Mouse (Mus musculus) forebrain, embryonic 16.5 days (tissue): Measurements from ENCODE around the gene Alx1. TPM values are rescaled to one million over a fixed set of nuclear protein-coding genes. Genes with fewer than 3 reads are reported as not detected.

ENCODE experiments used
- ATAC-seq: fragments of 200-750 bp; cut with Nextera tagmentation; 2 replicates; pipeline ENCODE4 v1.8.0; 2017; ENCODE audit warnings: mild to moderate bottlenecking, moderate library complexity
- H3K27ac ChIP-seq: fragments of 300-500 bp; sonication (generic); 2 replicates; pipeline ENCODE4 v1.5.1; 2014; ENCODE audit warnings: low read length, control low read depth
- H3K27me3 ChIP-seq: fragments of 300-500 bp; sonication (generic); replicated peaks from 2 replicates; pipeline ENCODE4 v1.6.1; 2014; ENCODE audit warnings: low read length; ENCODE audit not compliant: control insufficient read depth, insufficient read depth
- H3K36me3 ChIP-seq: fragments of 300-500 bp; sonication (generic); 2 replicates; pipeline ENCODE4 v1.6.1; 2014; ENCODE audit not compliant: control insufficient read depth, insufficient read depth
- H3K4me1 ChIP-seq: fragments of 300-500 bp; sonication (generic); replicated peaks from 2 replicates; pipeline ENCODE4 v1.6.1; 2014; ENCODE audit warnings: low read length; ENCODE audit not compliant: control insufficient read depth, insufficient read depth
- H3K4me2 ChIP-seq: fragments of 300-500 bp; sonication (generic); 2 replicates; pipeline ENCODE4 v1.6.1; 2014; ENCODE audit warnings: mild to moderate bottlenecking, low read length, control low read depth
- H3K4me3 ChIP-seq: fragments of 300-500 bp; sonication (generic); replicated peaks from 2 replicates; pipeline ENCODE4 v1.5.1; 2014; ENCODE audit warnings: mild to moderate bottlenecking, low read length, control low read depth
- H3K9ac ChIP-seq: fragments of 300-500 bp; sonication (generic); replicated peaks from 2 replicates; pipeline ENCODE4 v1.6.1; 2014; ENCODE audit warnings: low read depth, low read length, control low read depth
- H3K9me3 ChIP-seq: fragments of 300-500 bp; sonication (generic); 2 replicates; pipeline ENCODE4 v1.6.1; 2016; ENCODE audit warnings: low read length; ENCODE audit not compliant: control insufficient read depth
- WGBS: fragments of 180-500 bp; shearing (Covaris S2); extraction: QIAGEN DNeasy Blood & Tissue Kit; methylation state at CpG from one replicate; pipeline ENCODE4 v1.1.7; 2014; 5-methylcytosine and 5-hydroxymethylcytosine counted together
- polyA plus RNA-seq: library from polyadenylated mRNA; unstranded; fragments of >200 nt; fragmentation: Nextera tagmentation; extraction: Ambion mirVana; gene quantifications from 2 replicates; pipeline ENCODE4 v1.2.1, GENCODE M21; 2015

Alx1 gene
- polyA plus RNA-seq, result 0.76 and 1.6 TPM in 2 replicates

- no peak within 1 kb of the TSS for H3K9ac ChIP-seq
- H3K4me2 ChIP-seq, result no peak within 1 kb of the TSS
- H3K27me3 ChIP-seq, result peaks cover 51% of the 10 kb centered on the region
- H3K9me3 ChIP-seq, result no peaks in the 10 kb centered on the region
- H3K27ac ChIP-seq, result no peak within 1 kb of the TSS
- peaks cover 11% of the 10 kb centered on the region for H3K4me1 ChIP-seq
- H3K4me3 ChIP-seq, result no peak within 1 kb of the TSS
- no peak for ATAC-seq
- H3K36me3 ChIP-seq, result no peaks in the 10 kb centered on the region
- WGBS, result 1% methylated on average over 32 of the region's 32 CpGs
Measured at GRCm38 (mm10) chr10:103029730-103030490, at the start of gene Alx1. Alx1 (minus strand) TSS chr10:103030215.

GRCm38 (mm10) chr10:103049593-103049992 lies 19.6 kb upstream of the Alx1 start:
- Histone ChIP-seq H3K9me3 (no peaks in the 10 kb centered on the region), H3K27ac (no peak overlapping the region), H3K4me2 (no peak overlapping the region), H3K9ac (no peak overlapping the region), H3K36me3 (no peaks in the 10 kb centered on the region), H3K4me3 (no peak overlapping the region), H3K27me3 (no peaks in the 10 kb centered on the region), H3K4me1 (no peaks in the 10 kb centered on the region)
- no peak for ATAC-seq
- 81% methylated on average over 2 of the region's 2 CpGs for WGBS

- no peak for ATAC-seq
- Histone ChIP-seq H3K4me2 (no peak overlapping the region), H3K27ac (no peak overlapping the region), H3K4me1 (no peaks in the 10 kb centered on the region), H3K36me3 (no peaks in the 10 kb centered on the region), H3K27me3 (no peaks in the 10 kb centered on the region), H3K9me3 (no peaks in the 10 kb centered on the region), H3K9ac (no peak overlapping the region), H3K4me3 (no peak overlapping the region)
- WGBS, result 78% methylated on average over 3 of the region's 3 CpGs
Measured at GRCm38 (mm10) chr10:103046623-103047022, 16.6 kb upstream of the Alx1 start.

- Histone ChIP-seq H3K4me2 (no peak overlapping the region), H3K27me3 (no peaks in the 10 kb centered on the region), H3K27ac (no peak overlapping the region), H3K9me3 (no peaks in the 10 kb centered on the region), H3K36me3 (no peaks in the 10 kb centered on the region), H3K4me3 (no peak overlapping the region), H3K9ac (no peak overlapping the region), H3K4me1 (no peaks in the 10 kb centered on the region)
- no peak for ATAC-seq
- 63% methylated on average over 2 of the region's 2 CpGs for WGBS
Measured at GRCm38 (mm10) chr10:103045019-103045418, 15.0 kb upstream of the Alx1 start.

- Histone ChIP-seq H3K27ac (no peak overlapping the region), H3K4me3 (no peak overlapping the region), H3K9me3 (no peaks in the 10 kb centered on the region), H3K9ac (no peak overlapping the region), H3K36me3 (no peaks in the 10 kb centered on the region), H3K27me3 (peaks cover 44% of the 10 kb centered on the region), H3K4me1 (no peaks in the 10 kb centered on the region), H3K4me2 (no peak overlapping the region)
- 0 out of 2 replicates have a peak, but pooled peaks have one; percentile 26 for ATAC-seq
- 2% methylated on average over 14 of the region's 14 CpGs for whole genome bisulfite sequencing
Measured at GRCm38 (mm10) chr10:103035002-103035640, 5.1 kb upstream of the Alx1 start.

GRCm38 (mm10) chr10:103030931-103031330 lies 916 bp upstream of the Alx1 start:
- no peak overlapping the region for H3K4me3 ChIP-seq
- H3K9ac ChIP-seq, result no peak overlapping the region
- no peaks in the 10 kb centered on the region for H3K9me3 ChIP-seq
- ATAC-seq, result no peak
- no peaks in the 10 kb centered on the region for H3K36me3 ChIP-seq
- H3K27ac ChIP-seq, result no peak overlapping the region
- 2% methylated on average over 11 of the region's 11 CpGs for WGBS
- peaks cover 55% of the 10 kb centered on the region for H3K27me3 ChIP-seq
- peaks cover 11% of the 10 kb centered on the region for H3K4me1 ChIP-seq
- no peak overlapping the region for H3K4me2 ChIP-seq

GRCm38 (mm10) chr10:103029132-103029729 lies 784 bp downstream of the Alx1 start:
- Histone ChIP-seq H3K4me3 (no peak overlapping the region), H3K9me3 (no peaks in the 10 kb centered on the region), H3K9ac (no peak overlapping the region), H3K4me1 (peaks cover 11% of the 10 kb centered on the region), H3K36me3 (no peaks in the 10 kb centered on the region), H3K27me3 (peaks cover 45% of the 10 kb centered on the region), H3K27ac (no peak overlapping the region), H3K4me2 (no peak overlapping the region)
- 2% methylated on average over 23 of the region's 23 CpGs for WGBS
- no peak for ATAC-seq

GRCm38 (mm10) chr10:103028253-103029131 lies 1.5 kb downstream of the Alx1 start:
- Histone ChIP-seq H3K4me3 (peak overlapping the region; percentile 28), H3K36me3 (no peaks in the 10 kb centered on the region), H3K4me2 (peak overlapping the region; percentile 41), H3K27me3 (peaks cover 44% of the 10 kb centered on the region), H3K27ac (no peak overlapping the region), H3K4me1 (peaks cover 11% of the 10 kb centered on the region), H3K9me3 (no peaks in the 10 kb centered on the region), H3K9ac (no peak overlapping the region)
- under 1% methylated on average over 44 of the region's 50 CpGs for WGBS
- peak; percentile 59 for ATAC-seq

- peaks cover 11% of the 10 kb centered on the region for H3K4me1 ChIP-seq
- peaks cover 38% of the 10 kb centered on the region for H3K27me3 ChIP-seq
- H3K9me3 ChIP-seq, result no peaks in the 10 kb centered on the region
- H3K9ac ChIP-seq, result no peak overlapping the region
- no peak overlapping the region; the same call in 1 of the 2 replicates for H3K4me2 ChIP-seq
- no peak; the same call in 1 of the 2 replicates for ATAC-seq
- peak overlapping the region; percentile 28; the same call in 1 of the 2 replicates for H3K4me3 ChIP-seq
- WGBS, result 0% methylated on average over 15 of the region's 15 CpGs
- no peaks in the 10 kb centered on the region for H3K36me3 ChIP-seq
- no peak overlapping the region for H3K27ac ChIP-seq
Measured at GRCm38 (mm10) chr10:103027931-103028252, 2.1 kb downstream of the Alx1 start.
